Mouse (Mus musculus) heart, postnatal 14 days (tissue): Measurements from ENCODE around the gene Xpot. TPM values are rescaled to one million over a fixed set of nuclear protein-coding genes. Genes with fewer than 3 reads are reported as not detected.

Source experiments
- DNase-seq, 2 experiments: peaks; one replicate each; pipeline ENCODE4 v3.0.0; 2021 to 2022
- intact Hi-C: fragments of 180-260 bp; cut with DNase I; formaldehyde crosslinking; loops from one replicate; pipeline ENCODE4 v1.15.1; 2025
- long read RNA-seq, 2 experiments: library from polyadenylated mRNA; stranded (forward); transcript quantifications; one replicate each; pipeline ENCODE4 v2.0.0; 2021
- total RNA-seq, 2 experiments: library from RNA; stranded (reverse); gene quantifications; 2 replicates each; pipeline ENCODE4 v1.2.3; 2021

Gene Xpot
- total RNA-seq = 10 to 100 TPM; 24.5 to 25.7 TPM
- long read RNA-seq, experiment 1, full-length matches to known transcripts = 3 of 14 reads
- long read RNA-seq, experiment 1, partial matches to known transcripts = 1 of 14 reads
- long read RNA-seq, experiment 1, other reads (novel, unspliced or antisense) = 10 of 14 reads
- long read RNA-seq, experiment 2, full-length matches to known transcripts = 4 of 9 reads
- long read RNA-seq, experiment 2, partial matches to known transcripts = 1 of 9 reads
- long read RNA-seq, experiment 2, other reads (novel, unspliced or antisense) = 4 of 9 reads

DNA sequence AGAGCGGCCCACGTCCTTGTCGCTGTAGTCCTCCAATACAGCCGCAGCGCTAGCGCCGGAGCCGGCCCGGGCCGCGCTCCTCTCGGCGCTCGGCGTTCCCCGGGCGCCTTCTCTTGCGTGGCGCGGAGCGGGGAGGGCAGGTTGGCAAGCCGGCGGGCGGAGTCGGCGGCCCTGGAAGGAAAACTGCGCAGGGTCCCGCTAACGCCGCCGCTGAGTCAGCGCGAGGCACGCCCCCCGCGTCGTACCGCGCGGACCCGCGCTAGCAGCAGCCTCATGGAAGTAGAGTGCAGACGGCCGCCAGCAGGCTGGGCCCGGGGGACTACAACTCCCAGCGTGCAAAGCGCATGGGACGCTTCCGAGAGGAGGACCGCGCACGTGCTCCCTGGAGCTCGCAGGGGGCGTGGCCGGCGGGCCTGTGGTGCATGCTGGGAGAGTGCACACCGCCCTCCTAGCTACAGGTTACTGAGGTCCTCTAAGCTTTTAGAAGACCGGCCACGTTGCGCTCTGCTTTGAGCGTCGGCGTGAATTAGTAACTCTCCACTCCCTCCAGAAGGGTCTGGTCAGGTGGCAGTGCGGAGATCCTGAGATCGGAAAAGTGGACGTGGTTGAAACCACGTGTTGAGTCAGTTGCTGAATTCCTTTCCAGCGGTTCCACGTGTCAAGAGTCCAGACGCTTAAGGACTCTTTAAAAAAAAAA lies at the start of gene Xpot:
Xpot (minus strand) TSS at position 147 of the 697 bp plus-strand sequence.
- DNase-seq = peak; percentile 98
- intact Hi-C loops = no loop called here

DNA sequence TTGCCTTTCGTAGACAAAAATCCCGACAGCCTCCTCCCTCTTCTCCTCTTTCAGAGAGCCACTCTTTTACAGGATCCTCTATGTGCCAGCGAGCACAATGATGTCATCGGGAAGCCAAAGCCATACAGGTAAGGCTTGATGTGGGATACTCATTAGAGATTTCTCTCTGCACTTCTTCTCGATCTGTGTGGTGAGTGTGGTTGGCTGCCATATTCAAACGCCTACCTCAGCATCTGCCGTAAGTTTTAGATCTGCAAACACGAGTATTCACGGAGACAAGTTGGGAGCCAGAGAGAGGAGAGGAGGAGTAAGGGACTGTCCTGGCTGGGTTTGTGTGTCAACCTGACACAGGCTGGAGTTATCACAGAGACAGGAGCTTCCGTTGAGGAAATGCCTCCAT lies 43.0 kb upstream of the Xpot start:
- intact Hi-C loops = no loop called here
- DNase-seq = no peak

DNA sequence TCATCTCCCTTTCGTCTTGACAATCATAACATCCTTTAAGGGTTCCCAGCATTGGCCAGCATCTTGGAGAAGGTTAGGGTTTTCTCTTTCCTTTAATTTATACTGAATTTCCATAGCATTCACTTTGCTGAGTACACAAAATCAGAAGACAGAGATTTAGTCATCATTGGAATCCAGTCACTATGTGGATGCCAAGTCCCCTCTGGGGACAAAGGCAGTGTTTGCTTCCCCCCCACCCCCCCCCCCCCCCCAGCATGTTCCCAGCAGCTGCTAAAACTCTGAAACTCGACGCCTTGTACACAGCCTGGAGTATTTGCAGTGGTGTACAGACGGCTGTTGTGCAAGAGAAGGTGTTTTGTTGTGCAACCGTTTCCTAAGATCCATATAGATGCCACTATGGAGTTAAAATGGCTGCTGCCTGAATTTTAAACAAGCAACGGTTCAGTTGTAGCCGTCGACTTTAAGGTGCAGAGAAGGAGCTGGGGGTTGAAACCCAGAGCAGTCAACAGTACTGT lies 39.6 kb upstream of the Xpot start:
- intact Hi-C loops = no loop called here
- DNase-seq = peak; percentile 31 to 61

DNA sequence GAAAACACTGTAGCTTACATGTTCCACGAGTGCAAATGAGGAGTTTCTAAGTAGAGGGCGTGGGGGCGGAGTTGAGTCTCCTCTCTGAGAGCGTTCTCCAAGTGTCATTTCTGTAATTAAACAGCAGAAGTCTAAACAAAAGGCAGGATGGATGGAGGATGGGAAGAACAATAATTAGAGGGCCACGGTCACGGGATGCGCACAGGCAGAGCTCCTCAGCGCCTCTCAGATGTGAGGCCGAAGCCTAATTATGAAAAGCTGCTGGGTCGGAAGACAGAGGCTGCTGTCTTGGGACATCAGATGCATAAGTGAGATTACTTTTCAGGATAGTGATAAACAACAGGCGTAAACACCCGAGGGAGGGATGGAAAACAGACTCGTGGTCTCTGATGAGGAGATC lies 37.5 kb upstream of the Xpot start:
- intact Hi-C loops = no loop called here
- DNase-seq = no peak

DNA sequence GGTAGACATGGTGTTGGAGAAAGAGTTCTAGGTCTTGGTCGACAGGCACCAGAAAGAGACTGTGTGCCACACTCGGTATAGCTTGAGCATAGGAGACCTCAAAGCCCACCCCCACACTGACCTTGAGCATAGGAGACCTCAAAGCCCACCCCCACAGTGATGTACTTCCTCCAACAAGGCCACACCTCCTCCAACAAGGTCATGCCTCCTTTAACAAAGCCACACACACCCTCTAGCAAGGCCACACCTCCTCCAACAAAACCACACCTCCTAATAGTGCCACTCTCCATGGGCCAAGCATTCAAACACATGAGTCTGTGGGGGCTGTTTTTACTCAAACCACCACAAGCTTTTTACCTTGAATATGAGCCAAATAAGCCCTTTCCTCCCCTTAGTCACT lies 36.6 kb upstream of the Xpot start:
- DNase-seq = no peak
- intact Hi-C loops = no loop called here

DNA sequence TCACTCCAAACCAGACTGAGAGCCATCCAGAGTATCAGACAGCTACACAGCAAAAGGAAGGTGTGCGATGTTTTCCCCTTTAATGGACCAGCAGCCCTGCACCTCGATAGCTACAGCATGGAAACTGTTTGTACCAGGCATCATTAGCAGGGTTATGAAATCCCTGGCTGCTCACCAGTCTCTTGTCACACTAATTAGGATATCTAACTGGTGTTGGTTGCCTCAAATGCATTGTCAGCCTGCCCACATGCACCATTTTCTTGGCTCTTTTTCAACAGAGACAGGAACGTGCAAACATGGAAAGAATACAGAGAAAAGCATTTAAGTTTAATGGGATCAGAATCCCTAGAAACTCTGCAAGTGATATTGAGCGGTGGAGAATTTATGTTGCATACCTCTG lies 29.8 kb upstream of the Xpot start:
- intact Hi-C loops = no loop called here
- DNase-seq = no peak

DNA sequence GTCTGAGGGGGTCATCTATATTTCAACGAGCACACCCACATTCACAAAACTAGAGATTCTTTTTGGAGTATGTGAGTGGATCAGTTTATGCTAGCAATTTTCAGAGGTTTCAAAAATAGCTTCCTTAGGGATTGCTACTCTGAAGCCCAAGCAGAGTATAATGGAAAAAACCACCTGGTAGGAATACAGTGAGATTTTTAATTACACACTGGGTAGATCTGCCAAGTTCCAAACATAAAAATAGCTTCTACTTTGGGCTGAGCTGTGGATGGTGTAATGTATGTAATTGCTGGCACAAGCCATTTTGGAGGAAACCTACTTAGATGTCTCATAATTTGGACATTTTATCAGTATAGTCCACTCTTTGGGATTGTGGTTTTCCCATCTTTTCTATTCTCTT lies 26.9 kb upstream of the Xpot start:
- intact Hi-C loops = no loop called here
- no peak for DNase-seq

DNA sequence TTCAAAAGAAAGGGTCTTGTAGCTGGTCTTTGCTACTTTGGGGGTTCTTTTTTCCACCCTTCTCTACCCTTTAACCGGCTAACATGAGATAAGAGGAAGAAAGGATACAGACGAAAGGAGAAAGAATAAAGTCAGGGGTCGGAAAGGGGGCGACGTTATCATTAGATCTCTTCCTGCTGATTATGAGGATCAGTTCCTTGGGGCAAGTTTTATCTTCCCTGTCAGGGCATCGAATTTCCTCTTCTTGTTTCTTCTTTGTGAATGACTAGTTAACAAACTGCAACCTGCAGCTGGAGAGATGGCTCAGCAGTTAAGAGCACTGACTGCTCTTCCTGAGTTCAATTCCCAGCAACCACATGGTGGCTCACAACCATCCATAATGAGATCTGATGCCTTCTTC lies 20.2 kb upstream of the Xpot start:
- intact Hi-C loops = no loop called here
- no peak for DNase-seq

DNA sequence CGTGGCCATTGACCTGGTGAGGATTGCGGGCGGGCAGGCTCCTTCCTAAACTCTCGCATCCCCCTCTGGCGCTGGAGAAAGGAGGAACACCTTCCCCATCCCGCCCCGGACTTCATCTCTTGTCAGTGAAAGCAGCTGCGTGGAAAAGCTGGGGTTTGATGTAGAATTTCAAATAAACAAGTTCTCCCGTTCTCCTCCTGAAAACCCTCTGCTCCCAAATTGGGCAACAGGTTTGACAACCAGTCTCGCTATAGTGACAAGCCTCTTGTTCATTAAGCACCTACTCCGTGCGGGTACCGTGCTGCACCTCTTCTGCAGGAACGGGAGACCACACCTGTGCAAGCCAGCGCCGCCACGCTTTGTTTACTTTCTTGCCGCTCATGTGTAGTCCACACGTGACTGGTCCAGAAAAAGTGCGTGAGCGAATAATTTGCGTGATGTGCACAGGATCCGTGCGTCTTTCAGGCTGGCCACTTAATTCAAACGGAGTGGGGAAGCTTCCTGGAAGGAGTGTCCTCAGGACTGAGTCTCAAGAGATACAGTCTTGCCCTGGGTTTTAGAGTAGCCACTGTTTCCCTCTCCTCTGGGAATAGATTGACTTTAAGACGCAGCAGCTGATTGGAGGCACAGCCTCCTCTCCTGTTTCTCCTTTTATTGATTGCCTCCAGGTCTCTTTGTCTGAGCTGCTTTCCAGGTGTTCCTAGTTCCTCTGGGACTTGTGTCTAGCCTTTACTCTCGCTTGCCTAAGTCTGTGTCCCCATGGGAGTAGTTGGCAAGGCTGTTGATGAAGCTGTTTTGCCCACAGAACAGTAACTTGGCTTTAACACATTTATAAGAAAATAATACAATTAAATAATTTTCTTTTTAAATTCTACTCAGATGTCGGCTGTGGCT lies 16.2 kb upstream of the Xpot start:
- DNase-seq = no peak
- intact Hi-C loops = no loop called here

DNA sequence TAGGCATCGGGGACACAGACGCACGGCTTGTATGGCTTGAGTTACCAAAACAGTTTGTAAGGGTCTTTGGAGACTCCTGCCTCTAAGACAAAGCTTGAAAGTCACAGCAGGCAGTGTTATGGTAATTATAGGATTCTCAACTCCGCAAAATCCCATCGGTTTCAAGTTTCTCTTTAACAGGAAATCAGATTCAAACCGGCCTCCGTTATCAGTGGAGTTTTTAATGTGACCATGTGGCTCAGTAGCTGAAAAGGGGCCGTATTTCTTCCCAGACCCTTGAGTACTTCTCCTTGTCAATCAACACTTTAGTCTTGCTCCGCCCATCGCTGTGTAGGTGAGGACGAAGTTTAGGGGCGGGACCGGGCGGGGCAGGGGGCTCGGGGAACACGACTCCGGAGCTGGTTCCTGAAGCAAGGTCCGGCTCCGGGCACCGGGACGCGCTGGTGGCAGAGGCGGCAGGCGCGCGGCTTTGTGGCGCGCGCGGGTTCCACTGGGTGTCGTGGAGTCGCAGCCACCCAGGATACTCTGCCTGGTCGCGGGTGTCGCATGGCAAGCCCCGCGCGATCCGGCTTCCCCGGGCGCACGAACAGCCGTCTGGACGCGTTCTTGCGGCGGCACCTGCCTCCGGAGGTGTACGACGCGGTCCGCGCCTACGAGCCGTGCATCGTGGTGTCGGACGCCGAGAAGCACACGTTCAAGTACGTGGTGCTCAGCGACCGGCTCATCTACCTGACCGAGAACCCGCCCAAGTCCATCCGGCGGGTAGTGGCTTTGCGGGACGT lies 15.3 kb upstream of the Xpot start, which contains the start of gene D930020B18Rik:
D930020B18Rik (plus strand) TSS at position 317 of the 782 bp plus-strand sequence.
- peak; percentile 9 for DNase-seq
- intact Hi-C loops = no loop called here

DNA sequence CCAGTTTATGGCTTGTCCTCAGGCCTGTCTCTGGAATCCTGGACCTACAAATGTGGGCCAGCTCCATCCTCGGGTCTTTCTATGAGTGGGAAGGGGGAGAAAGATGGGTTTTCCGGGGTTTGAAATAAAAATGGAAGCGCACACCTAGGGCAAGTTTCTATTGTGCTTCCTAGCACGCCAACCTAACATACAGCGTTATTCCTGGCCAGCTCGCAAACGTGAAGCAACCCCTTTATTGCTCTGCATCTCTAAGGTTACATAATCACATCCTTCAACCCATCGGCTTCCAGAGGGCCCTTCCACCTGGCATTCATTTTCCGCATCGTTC lies 14.8 kb upstream of the Xpot start:
- intact Hi-C loops = no loop called here
- DNase-seq = no peak

DNA sequence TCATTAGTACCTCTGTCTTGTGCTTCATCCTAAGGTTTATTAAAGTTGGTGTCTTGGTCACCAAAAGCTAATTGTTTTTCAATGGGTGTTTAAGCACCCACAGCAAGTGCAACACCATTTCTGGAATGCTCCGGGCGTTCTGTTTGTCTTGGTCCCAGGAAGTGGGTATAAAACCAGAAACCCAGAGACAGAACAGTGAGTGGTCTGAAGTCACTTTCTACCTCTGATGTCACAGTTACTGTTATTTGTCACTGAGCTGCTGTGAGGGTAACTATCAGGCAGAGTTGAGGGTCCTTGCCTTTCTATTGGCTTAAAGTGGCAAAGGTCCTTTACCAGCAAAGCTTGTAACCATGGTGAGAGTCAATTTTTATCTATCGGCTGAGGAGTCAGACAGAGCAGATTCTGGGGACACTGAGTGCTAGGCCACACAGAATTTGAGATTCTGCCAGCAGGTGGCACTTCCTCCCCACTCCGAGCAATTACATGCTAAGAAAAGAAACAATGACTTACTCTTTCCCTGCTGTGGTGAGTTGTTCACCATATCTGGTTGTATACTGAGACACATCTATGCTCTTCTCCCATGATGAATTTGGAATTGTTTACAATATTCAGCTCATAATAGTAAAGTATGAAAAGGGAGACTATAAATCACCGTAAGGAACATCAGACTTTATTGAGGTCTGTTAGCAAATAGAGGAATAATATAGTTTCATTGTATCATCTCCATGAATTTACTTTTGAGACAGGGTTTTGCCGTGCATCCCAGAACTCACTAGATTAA lies 14.2 kb upstream of the Xpot start:
- intact Hi-C loops = no loop called here
- DNase-seq = no peak

DNA sequence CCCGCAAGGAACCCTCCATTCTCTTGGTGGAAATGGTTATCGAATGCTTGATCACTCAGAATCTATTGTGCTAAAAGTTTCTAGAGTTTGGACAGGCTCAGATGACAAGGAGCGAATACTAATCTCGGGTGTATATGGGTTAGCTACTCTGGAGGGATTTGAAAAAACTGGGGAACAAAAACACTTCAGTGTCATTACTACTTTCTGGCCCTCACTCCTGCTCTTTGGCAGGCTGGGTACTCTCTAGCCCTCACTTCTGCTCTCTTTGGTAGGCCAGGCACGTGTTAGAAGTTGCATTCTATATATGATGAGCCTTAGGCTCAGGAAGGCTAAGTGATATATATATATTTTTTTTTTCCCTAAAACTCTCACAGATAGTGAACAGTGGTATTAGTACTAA lies 13.4 kb upstream of the Xpot start:
- intact Hi-C loops = no loop called here
- DNase-seq = no peak

DNA sequence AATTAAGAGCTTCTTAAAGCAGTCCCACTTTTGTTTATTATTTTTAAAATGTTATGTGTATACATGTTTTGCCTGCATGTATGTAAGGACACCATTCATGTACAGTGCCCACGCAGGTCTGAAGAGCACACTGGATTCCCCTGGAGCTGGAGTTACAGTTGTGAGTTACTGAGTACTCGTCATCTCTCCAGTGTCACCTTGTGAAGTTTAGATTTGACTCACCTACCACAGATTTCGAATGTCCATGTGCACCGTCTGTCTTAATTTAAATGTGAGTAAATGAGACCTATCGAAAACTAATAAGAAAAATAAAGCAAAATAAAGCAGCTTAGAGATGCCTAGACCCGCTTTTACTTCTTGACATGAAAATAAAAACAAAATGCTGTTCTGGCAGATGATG lies 10.1 kb upstream of the Xpot start:
- intact Hi-C loops = no loop called here
- no peak for DNase-seq

DNA sequence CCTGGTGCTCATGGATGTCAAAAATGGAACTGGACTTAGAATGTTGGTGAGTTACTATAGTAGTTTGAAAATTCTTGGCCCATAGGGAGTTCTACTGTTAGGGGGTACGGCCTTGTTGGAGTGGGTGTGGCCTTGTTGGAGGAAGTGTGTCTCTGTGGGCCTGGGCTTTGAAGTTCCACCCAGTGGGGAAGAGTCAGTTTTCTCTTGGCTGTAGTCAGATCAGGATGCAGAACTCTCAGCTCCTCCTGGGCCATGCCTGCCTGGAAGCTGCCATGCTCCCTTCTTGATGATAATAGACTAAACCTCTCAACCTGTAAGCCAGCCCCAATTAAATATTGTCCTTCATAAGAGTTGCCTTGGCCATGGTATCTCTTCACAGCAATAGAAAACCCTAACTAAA lies 8.0 kb upstream of the Xpot start:
- DNase-seq = no peak
- intact Hi-C loops = no loop called here

DNA sequence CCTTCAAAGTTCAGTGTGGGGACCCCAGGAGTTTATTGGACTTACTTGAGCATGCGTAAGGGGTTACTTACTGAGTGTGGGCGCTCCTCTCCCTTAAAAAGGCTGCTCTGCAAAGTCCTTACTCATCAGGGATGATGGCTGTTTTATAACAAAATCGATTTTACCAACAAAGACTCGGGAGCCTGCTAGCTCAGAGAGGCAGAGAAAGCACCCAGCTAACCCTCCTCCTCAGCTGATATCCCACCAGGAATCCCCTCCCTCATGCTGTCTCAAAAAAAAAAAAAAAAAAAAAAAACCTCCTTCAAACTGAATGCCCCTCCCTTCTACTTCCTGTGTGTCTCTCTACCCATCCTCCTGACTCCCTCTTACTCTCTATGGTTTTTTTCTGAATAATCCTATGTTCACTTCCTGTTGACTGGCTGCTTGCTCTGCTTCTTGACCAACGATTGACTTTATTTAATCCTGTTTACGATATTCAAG lies 2.5 kb upstream of the Xpot start:
- no peak for DNase-seq
- intact Hi-C loops = no loop called here

DNA sequence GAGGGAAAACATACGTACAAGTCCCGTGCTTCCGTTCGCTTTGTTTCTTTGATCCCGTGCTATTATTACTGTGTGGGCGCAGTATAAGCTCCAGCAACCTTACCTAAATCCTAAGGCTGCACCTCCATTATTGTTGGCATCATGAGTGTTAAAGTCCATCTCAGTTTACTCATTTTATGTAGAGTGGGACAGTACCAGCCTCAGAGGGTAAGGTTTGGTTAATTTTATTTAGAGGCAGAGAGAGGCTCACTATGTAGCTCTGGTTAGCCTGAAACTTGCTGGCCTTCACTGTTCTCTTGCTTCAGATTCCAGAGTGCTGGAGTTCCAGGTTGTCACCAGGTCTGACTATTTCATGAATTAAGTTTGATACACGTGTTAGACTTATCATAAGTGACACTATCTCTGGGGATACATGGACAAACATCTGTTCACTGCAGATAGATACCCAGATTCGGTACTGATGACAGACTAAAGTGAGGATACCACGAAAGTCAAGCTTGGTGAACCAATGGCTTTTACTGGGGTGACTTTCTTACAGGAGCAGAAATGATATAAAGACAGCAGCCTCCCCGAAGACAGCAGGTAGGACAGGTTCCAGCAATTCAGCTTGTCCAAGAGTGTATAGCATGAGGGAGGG lies 1.2 kb upstream of the Xpot start:
- intact Hi-C loops = no loop called here
- DNase-seq = no peak

DNA sequence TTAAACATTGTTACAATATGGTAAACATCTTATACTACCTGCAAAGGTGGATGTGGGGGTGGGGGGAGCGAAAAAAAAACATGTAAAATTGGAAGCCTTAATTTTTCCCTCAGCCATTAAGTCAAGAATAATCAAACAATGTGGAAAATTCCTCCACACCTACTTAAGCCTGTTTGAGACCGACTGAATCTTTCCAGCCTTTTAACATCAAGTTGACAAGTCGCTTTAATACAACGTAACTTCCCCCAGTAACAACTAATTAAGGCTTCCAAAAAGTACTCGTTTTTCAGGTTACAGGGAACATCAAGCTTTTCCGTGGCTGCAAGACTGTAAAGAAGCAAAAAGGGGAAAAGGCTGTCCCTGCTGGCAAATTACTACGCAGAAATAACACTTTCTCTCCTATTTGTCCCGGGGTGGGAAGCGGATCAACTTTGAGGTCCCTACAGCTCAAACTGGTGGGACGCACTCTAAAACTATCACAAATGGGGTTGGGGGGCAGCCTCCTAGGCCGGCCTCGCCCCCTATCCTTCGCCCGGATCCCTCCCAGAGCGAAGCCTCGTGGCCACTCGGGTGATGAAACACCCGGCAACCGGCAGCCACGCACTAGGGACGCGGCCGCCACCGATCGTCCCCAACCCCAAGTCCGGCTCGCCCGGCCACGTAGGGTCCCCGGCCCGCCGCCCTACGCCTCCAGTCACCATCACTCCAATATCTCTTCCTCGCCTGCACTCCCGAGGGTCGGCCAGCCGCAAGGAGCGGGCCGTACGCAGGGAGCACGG lies 536 bp downstream of the Xpot start:
- no peak for DNase-seq
- intact Hi-C loops = loop anchor here (2.0 kb wide), 1 partner anchor 39 kb away; the partner anchor contains the start of gene Tbk1
